Mouse (Mus musculus) heart, embryonic 11.5 days (tissue): Measurements from ENCODE around the gene Zswim8. TPM values are rescaled to one million over a fixed set of nuclear protein-coding genes. Genes with fewer than 3 reads are reported as not detected.

Experiments used
- ATAC-seq: fragments of 200-750 bp; cut with Nextera tagmentation; replicated peaks from 2 replicates; pipeline ENCODE4 v1.8.0; 2017; ENCODE audit warnings: moderate library complexity; ENCODE audit not compliant: insufficient number of reproducible peaks, low FRiP score, low TSS enrichment
- H3K27ac ChIP-seq: fragments of 300-500 bp; sonication (generic); 2 replicates; pipeline ENCODE4 v1.5.1; 2014; ENCODE audit warnings: mild to moderate bottlenecking, low read depth, low read length
- H3K27me3 ChIP-seq: fragments of 300-500 bp; sonication (generic); 2 replicates; pipeline ENCODE4 v1.6.1; 2014; ENCODE audit warnings: mild to moderate bottlenecking, low read length, mixed read lengths; ENCODE audit not compliant: control insufficient read depth, insufficient read depth
- H3K36me3 ChIP-seq: fragments of 300-500 bp; sonication (generic); 2 replicates; pipeline ENCODE4 v1.6.1; 2014; ENCODE audit warnings: mild to moderate bottlenecking, low read length, moderate library complexity, mixed read lengths; ENCODE audit not compliant: control insufficient read depth, insufficient read depth
- H3K4me1 ChIP-seq: fragments of 300-500 bp; sonication (generic); 2 replicates; pipeline ENCODE4 v1.6.1; 2014; ENCODE audit warnings: low read length; ENCODE audit not compliant: control insufficient read depth, insufficient read depth
- H3K4me2 ChIP-seq: fragments of 300-500 bp; sonication (generic); 2 replicates; pipeline ENCODE4 v1.6.1; 2014; ENCODE audit warnings: mild to moderate bottlenecking, moderate library complexity
- H3K4me3 ChIP-seq: fragments of 300-500 bp; sonication (generic); 2 replicates; pipeline ENCODE4 v1.5.1; 2014; ENCODE audit warnings: low read depth, low read length
- H3K9ac ChIP-seq: fragments of 300-500 bp; sonication (generic); 2 replicates; pipeline ENCODE4 v1.6.1; 2014; ENCODE audit warnings: mild to moderate bottlenecking, low read depth, low read length, moderate library complexity
- H3K9me3 ChIP-seq: fragments of 300-500 bp; sonication (generic); replicated peaks from 2 replicates; pipeline ENCODE4 v1.6.1; 2016; ENCODE audit warnings: low read length; ENCODE audit not compliant: control insufficient read depth
- WGBS: fragments of 180-500 bp; shearing (Covaris S2); extraction: QIAGEN DNeasy Blood & Tissue Kit; methylation state at CpG from one replicate; pipeline ENCODE4 v1.1.7; 2014; ENCODE audit not compliant: insufficient replicate concordance; 5-methylcytosine and 5-hydroxymethylcytosine counted together
- polyA plus RNA-seq: library from polyadenylated mRNA; unstranded; fragments of >200 nt; fragmentation: Nextera tagmentation; extraction: Ambion mirVana; gene quantifications from 2 replicates; pipeline ENCODE4 v1.2.1, GENCODE M21; 2014

Zswim8 gene
- polyA plus RNA-seq, 1 experiment from 2014 or later: 24.1 TPM

DNA sequence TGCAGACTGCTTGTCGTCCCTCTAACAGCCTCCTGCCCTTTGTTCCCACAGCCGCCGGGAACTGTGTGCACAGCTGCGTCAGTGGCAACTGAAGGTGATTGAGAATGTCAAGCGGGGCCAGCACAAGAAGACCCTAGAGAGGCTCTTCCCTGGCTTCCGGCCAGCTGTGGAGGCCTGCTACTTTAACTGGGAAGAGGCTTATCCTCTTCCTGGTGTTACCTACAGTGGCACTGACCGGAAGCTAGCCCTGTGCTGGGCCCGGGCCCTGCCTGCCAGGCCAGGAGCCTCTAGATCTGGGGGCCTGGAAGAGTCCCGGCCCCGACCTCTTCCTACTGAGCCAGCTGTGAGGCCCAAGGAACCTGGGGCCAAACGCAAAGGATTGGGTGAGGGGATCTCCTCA, 6.5 kb downstream of the Zswim8 start:
- Histone ChIP-seq H3K9me3 (no peaks in the 10 kb centered on the region), H3K36me3 (peaks cover 41% of the 10 kb centered on the region), H3K27ac (peak overlapping the region; percentile 75), H3K4me1 (peaks cover 23% of the 10 kb centered on the region), H3K4me3 (no peak overlapping the region), H3K27me3 (no peaks in the 10 kb centered on the region), H3K4me2 (0 out of 2 replicates have a peak overlapping the region, but pooled peaks have one; percentile 9), H3K9ac (peak overlapping the region; percentile 50; the same call in 1 of the 2 replicates)
- WGBS: 32% methylated on average over 11 of the region's 11 CpGs
- 0 out of 2 replicates have a peak, but pooled peaks have one; percentile 47 for ATAC-seq

DNA sequence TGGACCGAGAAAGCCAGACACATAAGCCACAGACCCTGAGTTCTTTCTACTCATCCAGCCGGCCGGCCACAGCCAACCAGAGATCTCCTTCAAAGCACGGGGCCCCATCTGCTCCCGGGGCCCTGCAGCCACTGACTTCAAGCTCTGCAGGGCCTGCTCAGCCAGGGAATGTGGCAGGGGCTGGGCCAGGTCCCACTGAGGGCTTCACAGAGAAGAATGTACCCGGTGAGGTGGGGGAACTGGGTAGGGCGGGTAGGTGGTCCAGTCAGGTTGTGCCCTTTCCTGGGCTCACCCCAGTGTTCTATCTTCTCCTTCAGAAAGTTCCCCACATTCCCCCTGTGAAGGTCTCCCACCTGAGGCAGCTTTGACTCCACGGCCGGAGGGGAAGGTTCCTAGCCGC, 11.1 kb downstream of the Zswim8 start:
- Histone ChIP-seq H3K4me1 (peaks cover 9% of the 10 kb centered on the region), H3K27me3 (no peaks in the 10 kb centered on the region), H3K27ac (no peak overlapping the region), H3K9me3 (no peaks in the 10 kb centered on the region), H3K4me2 (no peak overlapping the region), H3K9ac (no peak overlapping the region), H3K36me3 (peaks cover 64% of the 10 kb centered on the region), H3K4me3 (no peak overlapping the region)
- WGBS: 85% methylated on average over 10 of the region's 10 CpGs
- no peak for ATAC-seq

DNA sequence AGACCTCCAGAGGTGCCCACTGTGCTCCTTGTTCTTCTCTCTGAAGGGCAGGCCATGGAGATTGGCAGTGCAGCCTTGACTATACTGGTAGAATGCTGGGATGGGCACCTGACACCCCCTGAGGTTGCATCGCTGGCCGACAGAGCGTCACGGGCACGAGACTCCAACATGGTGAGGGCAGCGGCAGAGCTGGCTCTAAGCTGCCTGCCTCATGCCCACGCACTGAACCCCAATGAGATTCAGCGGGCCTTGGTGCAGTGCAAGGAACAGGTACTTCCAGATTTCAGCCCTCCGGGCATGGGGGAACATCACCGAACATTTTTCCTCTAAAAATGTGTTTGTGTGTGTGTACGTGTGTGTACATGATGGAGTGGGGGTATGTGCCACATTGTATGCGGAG, 12.4 kb downstream of the Zswim8 start:
- peaks cover 67% of the 10 kb centered on the region for H3K36me3 ChIP-seq
- no peaks in the 10 kb centered on the region for H3K9me3 ChIP-seq
- no peak overlapping the region for H3K4me3 ChIP-seq
- WGBS: 92% methylated on average over 12 of the region's 12 CpGs
- no peak overlapping the region for H3K27ac ChIP-seq
- no peak overlapping the region for H3K4me2 ChIP-seq
- H3K27me3 ChIP-seq: no peaks in the 10 kb centered on the region
- H3K4me1 ChIP-seq: peaks cover 2% of the 10 kb centered on the region; the same call in 1 of the 2 replicates
- no peak overlapping the region for H3K9ac ChIP-seq
- no peak for ATAC-seq

DNA sequence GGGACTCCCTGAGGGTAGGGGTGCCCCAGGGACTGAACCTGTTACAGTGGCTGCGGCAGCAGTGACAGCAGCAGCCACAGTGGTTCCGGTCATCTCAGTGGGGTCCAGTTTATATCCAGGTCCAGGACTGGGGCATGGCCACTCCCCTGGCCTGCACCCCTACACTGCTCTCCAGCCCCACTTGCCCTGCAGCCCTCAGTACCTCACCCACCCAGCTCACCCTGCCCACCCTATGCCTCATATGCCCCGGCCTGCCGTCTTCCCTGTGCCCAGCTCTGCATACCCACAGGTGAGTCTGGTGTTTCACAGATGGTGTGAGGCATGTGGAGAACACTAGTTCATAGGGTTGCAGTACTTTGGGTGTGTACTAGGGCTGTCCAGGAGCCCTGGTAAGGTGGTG, 14.0 kb downstream of the Zswim8 start:
- Histone ChIP-seq H3K9ac (no peak overlapping the region), H3K4me1 (peaks cover 14% of the 10 kb centered on the region), H3K27ac (no peak overlapping the region), H3K27me3 (no peaks in the 10 kb centered on the region), H3K36me3 (peaks cover 67% of the 10 kb centered on the region), H3K9me3 (no peaks in the 10 kb centered on the region), H3K4me3 (no peak overlapping the region), H3K4me2 (no peak overlapping the region)
- no peak for ATAC-seq
- WGBS: 85% methylated on average over 4 of the region's 4 CpGs

DNA sequence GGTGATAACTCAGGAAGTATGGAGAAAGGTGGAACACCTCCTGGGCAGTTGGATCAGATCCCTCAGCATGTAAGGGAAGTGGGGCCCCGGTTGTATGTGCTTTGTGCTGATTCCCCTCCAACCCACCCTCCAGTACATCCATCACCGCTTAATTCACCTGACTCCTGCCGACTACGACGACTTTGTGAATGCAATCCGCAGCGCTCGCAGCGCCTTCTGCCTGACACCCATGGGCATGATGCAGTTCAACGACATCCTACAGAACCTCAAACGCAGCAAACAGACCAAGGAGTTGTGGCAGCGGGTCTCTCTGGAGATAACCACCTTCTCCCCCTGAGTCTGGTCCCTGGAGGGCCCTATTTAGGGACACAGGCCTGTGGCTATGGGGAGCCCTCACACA, 15.7 kb downstream of the Zswim8 start:
- ATAC-seq: no peak
- H3K4me1 ChIP-seq: peaks cover 14% of the 10 kb centered on the region
- H3K9me3 ChIP-seq: no peaks in the 10 kb centered on the region
- no peak overlapping the region for H3K4me2 ChIP-seq
- no peaks in the 10 kb centered on the region for H3K27me3 ChIP-seq
- H3K27ac ChIP-seq: no peak overlapping the region
- peaks cover 65% of the 10 kb centered on the region for H3K36me3 ChIP-seq
- 82% methylated on average over 12 of the region's 12 CpGs for WGBS
- no peak overlapping the region for H3K9ac ChIP-seq
- no peak overlapping the region for H3K4me3 ChIP-seq

DNA sequence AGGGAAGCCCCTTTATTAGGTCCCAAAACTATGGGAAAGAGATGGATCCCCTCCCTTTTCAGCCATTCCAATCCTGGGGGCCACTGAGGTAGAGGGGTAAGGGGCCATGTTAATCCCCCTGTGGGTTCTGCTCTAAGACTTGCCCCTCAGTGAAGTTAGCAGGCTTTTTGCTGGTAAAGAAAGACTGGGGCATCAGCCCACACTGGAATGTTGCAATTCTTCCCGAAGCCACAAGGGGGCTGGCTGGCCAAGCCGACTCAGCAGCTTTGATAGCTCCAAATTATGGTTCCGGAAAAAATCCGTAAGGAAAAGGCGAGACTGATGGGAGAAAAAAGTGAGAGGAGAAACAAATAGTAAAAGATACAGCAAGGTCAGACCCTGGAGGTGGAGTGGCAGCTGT, 16.7 kb downstream of the Zswim8 start:
- WGBS: 38% methylated on average over 5 of the region's 5 CpGs
- no peak for ATAC-seq
- H3K36me3 ChIP-seq: peaks cover 64% of the 10 kb centered on the region
- H3K27me3 ChIP-seq: no peaks in the 10 kb centered on the region
- H3K9ac ChIP-seq: no peak overlapping the region
- H3K27ac ChIP-seq: no peak overlapping the region
- no peak overlapping the region for H3K4me2 ChIP-seq
- H3K4me3 ChIP-seq: no peak overlapping the region
- peaks cover 14% of the 10 kb centered on the region for H3K4me1 ChIP-seq
- H3K9me3 ChIP-seq: no peaks in the 10 kb centered on the region

DNA sequence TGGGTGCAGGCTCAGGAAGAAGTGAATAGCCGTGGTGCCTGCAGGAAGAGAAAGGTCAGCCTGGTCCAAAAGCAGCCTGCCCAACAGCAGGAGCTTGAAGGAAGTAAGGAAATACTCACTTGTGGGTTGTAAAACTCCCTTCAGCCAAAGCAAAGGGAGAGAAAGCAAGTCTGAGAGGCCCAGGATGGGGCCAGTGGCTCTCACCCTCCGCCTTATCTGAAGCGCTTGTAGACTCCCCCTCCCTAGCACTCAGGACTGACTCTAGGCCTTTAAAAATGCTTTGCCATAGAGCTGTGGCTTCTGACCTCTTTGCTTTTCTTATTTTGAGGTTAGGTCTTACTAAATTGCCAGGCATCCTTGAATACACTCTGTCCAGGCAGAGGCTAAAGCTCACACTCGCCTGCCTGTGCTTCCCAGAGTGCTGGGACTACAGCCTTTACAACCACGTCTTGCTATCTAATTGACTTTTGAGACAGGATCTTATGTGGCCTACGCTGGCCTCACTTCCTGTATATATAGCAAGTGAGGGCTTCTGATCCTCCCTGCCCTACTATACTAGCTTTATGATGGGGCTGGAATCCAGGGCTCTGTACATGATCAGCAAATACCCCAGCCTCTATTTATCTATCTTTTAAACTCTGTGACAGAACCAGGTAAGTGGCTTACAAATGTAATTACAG, 18.4 kb downstream of the Zswim8 start:
- H3K4me3 ChIP-seq: no peak overlapping the region
- peaks cover 14% of the 10 kb centered on the region for H3K4me1 ChIP-seq
- H3K36me3 ChIP-seq: peaks cover 60% of the 10 kb centered on the region
- peak overlapping the region; percentile 25 for H3K4me2 ChIP-seq
- peak overlapping the region; percentile 65 for H3K27ac ChIP-seq
- no peaks in the 10 kb centered on the region for H3K9me3 ChIP-seq
- WGBS: 33% methylated on average over 6 of the region's 6 CpGs
- ATAC-seq: no peak
- H3K9ac ChIP-seq: 0 out of 2 replicates have a peak overlapping the region, but pooled peaks have one; percentile 11
- no peaks in the 10 kb centered on the region for H3K27me3 ChIP-seq

DNA sequence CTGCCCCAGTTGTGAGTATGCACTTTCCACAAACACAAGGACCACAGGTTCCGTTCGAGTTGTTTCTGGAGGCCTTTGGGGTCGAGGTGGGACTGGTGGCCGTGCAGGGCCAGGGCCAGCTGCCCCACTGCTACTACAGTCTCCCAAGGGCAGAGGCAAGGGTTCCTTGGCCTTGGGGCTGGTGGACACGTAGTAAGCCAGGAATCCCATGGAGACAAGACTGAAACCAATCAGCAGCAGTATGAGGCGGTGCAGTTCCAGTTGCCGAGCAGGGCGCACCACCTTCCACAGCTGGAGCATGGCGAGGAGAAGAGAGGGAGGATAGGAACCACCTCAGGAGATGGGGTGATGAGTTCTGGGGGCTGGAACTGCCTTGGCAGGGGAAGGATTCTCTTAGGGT, 22.5 kb downstream of the Zswim8 start:
- Histone ChIP-seq H3K9ac (no peak overlapping the region), H3K27me3 (no peaks in the 10 kb centered on the region), H3K36me3 (peaks cover 34% of the 10 kb centered on the region), H3K4me2 (no peak overlapping the region), H3K27ac (no peak overlapping the region; the same call in 1 of the 2 replicates), H3K9me3 (no peaks in the 10 kb centered on the region), H3K4me1 (peaks cover 14% of the 10 kb centered on the region), H3K4me3 (no peak overlapping the region)
- WGBS: 87% methylated on average over 9 of the region's 9 CpGs
- ATAC-seq: no peak
